Mouse (Mus musculus): ENCODE measurements around the gene Hoxc9. TPM values are rescaled to one million over a fixed set of nuclear protein-coding genes. Genes with fewer than 3 reads are reported as not detected.

Gene Hoxc9
- polyA plus RNA-seq, 1 experiment = not detected

- no peak overlapping the region for H3K27ac ChIP-seq (ENCODE audit: insufficient read depth, low read depth, low read length)
- H3K4me3 ChIP-seq (ENCODE audit: insufficient read depth, low read length) = no peak overlapping the region
- TF ChIP-seq CTCF (IDR thresholded peaks at IDR 0.05; ENCODE audit: low read depth, low read length) (no peak), POLR2A (IDR thresholded peaks at IDR 0.05; ENCODE audit: borderline replicate concordance, low read depth, low read length) (no peak)
- no peaks in the 10 kb centered on the region for H3K4me1 ChIP-seq (ENCODE audit: control insufficient read depth, insufficient read depth, low read length)
Measured at GRCm38 (mm10) chr15:102996548-102996947, 20.3 kb downstream of the Hoxc9 start.

- no peak overlapping the region for H3K27ac ChIP-seq (ENCODE audit: insufficient read depth, low read depth, low read length)
- H3K4me3 ChIP-seq (ENCODE audit: insufficient read depth, low read length) = no peak overlapping the region
- no peak for TF ChIP-seq CTCF (IDR thresholded peaks at IDR 0.05; ENCODE audit: low read depth, low read length)
- no peak for TF ChIP-seq POLR2A (IDR thresholded peaks at IDR 0.05; ENCODE audit: borderline replicate concordance, low read depth, low read length)
- no peaks in the 10 kb centered on the region for H3K4me1 ChIP-seq (ENCODE audit: control insufficient read depth, insufficient read depth, low read length)
Measured at GRCm38 (mm10) chr15:102997431-102997830, 21.2 kb downstream of the Hoxc9 start.

GRCm38 (mm10) chr15:102997939-102998355, 21.7 kb downstream of the Hoxc9 start, which contains the start of gene Hoxc6:
Hoxc6 (plus strand) TSS chr15:102998257.
- H3K4me3 ChIP-seq (ENCODE audit: insufficient read depth, low read length) = peak within 1 kb of the TSS; percentile 46
- no peak within 1 kb of the TSS for H3K27ac ChIP-seq (ENCODE audit: insufficient read depth, low read depth, low read length)
- H3K4me1 ChIP-seq (ENCODE audit: control insufficient read depth, insufficient read depth, low read length) = no peaks in the 10 kb centered on the region
- no peak for TF ChIP-seq POLR2A (IDR thresholded peaks at IDR 0.05; ENCODE audit: borderline replicate concordance, low read depth, low read length)
- no peak for TF ChIP-seq CTCF (IDR thresholded peaks at IDR 0.05; ENCODE audit: low read depth, low read length)

- Histone ChIP-seq H3K4me3 (ENCODE audit: insufficient read depth, low read length) (peak overlapping the region; percentile 46; the same call in 1 of the 2 replicates), H3K27ac (ENCODE audit: insufficient read depth, low read depth, low read length) (no peak overlapping the region), H3K4me1 (ENCODE audit: control insufficient read depth, insufficient read depth, low read length) (no peaks in the 10 kb centered on the region)
- TF ChIP-seq CTCF (IDR thresholded peaks at IDR 0.05; ENCODE audit: low read depth, low read length) (no peak), POLR2A (IDR thresholded peaks at IDR 0.05; ENCODE audit: borderline replicate concordance, low read depth, low read length) (no peak)
Measured at GRCm38 (mm10) chr15:102998608-102999182, 22.5 kb downstream of the Hoxc9 start.

GRCm38 (mm10) chr15:102999183-102999831, 23.1 kb downstream of the Hoxc9 start:
- H3K27ac ChIP-seq (ENCODE audit: insufficient read depth, low read depth, low read length) = no peak overlapping the region
- peak overlapping the region; percentile 46 for H3K4me3 ChIP-seq (ENCODE audit: insufficient read depth, low read length)
- TF ChIP-seq CTCF (IDR thresholded peaks at IDR 0.05; ENCODE audit: low read depth, low read length) (no peak), POLR2A (IDR thresholded peaks at IDR 0.05; ENCODE audit: borderline replicate concordance, low read depth, low read length) (no peak)

GRCm38 (mm10) chr15:102999955-103000354, 23.7 kb downstream of the Hoxc9 start:
- Histone ChIP-seq H3K4me3 (ENCODE audit: insufficient read depth, low read length) (no peak overlapping the region), H3K4me1 (ENCODE audit: control insufficient read depth, insufficient read depth, low read length) (no peaks in the 10 kb centered on the region), H3K27ac (ENCODE audit: insufficient read depth, low read depth, low read length) (no peak overlapping the region)
- no peak for TF ChIP-seq CTCF (IDR thresholded peaks at IDR 0.05; ENCODE audit: low read depth, low read length)
- TF ChIP-seq POLR2A (IDR thresholded peaks at IDR 0.05; ENCODE audit: borderline replicate concordance, low read depth, low read length) = no peak

More at GRCm38 (mm10) chr15:102999183-102999831, 23.1 kb downstream of the Hoxc9 start:
- no peaks in the 10 kb centered on the region for H3K4me1 ChIP-seq (ENCODE audit: control insufficient read depth, insufficient read depth, low read length)

- H3K4me1 ChIP-seq (ENCODE audit: control insufficient read depth, insufficient read depth, low read length) = no peaks in the 10 kb centered on the region
- no peak for TF ChIP-seq CTCF (IDR thresholded peaks at IDR 0.05; ENCODE audit: low read depth, low read length)
- TF ChIP-seq POLR2A (IDR thresholded peaks at IDR 0.05; ENCODE audit: borderline replicate concordance, low read depth, low read length) = no peak
- no peak overlapping the region for H3K4me3 ChIP-seq (ENCODE audit: insufficient read depth, low read length)
- H3K27ac ChIP-seq (ENCODE audit: insufficient read depth, low read depth, low read length) = no peak overlapping the region
Measured at GRCm38 (mm10) chr15:103000501-103000901, 24.3 kb downstream of the Hoxc9 start.

- TF ChIP-seq CTCF (IDR thresholded peaks at IDR 0.05; ENCODE audit: low read depth, low read length) (no peak), POLR2A (IDR thresholded peaks at IDR 0.05; ENCODE audit: borderline replicate concordance, low read depth, low read length) (no peak)
- Histone ChIP-seq H3K4me3 (ENCODE audit: insufficient read depth, low read length) (no peak overlapping the region), H3K4me1 (ENCODE audit: control insufficient read depth, insufficient read depth, low read length) (no peaks in the 10 kb centered on the region), H3K27ac (ENCODE audit: insufficient read depth, low read depth, low read length) (no peak overlapping the region)
Measured at GRCm38 (mm10) chr15:103001370-103001769, 25.1 kb downstream of the Hoxc9 start.

GRCm38 (mm10) chr15:103002156-103002555, 25.9 kb downstream of the Hoxc9 start:
- H3K4me3 ChIP-seq (ENCODE audit: insufficient read depth, low read length) = no peak overlapping the region
- TF ChIP-seq POLR2A (IDR thresholded peaks at IDR 0.05; ENCODE audit: borderline replicate concordance, low read depth, low read length) = no peak
- TF ChIP-seq CTCF (IDR thresholded peaks at IDR 0.05; ENCODE audit: low read depth, low read length) = no peak
- no peak overlapping the region for H3K27ac ChIP-seq (ENCODE audit: insufficient read depth, low read depth, low read length)
- no peaks in the 10 kb centered on the region for H3K4me1 ChIP-seq (ENCODE audit: control insufficient read depth, insufficient read depth, low read length)

- H3K4me3 ChIP-seq (ENCODE audit: insufficient read depth, low read length) = no peak overlapping the region
- no peaks in the 10 kb centered on the region for H3K4me1 ChIP-seq (ENCODE audit: control insufficient read depth, insufficient read depth, low read length)
- no peak overlapping the region for H3K27ac ChIP-seq (ENCODE audit: insufficient read depth, low read depth, low read length)
- no peak for TF ChIP-seq CTCF (IDR thresholded peaks at IDR 0.05; ENCODE audit: low read depth, low read length)
- TF ChIP-seq POLR2A (IDR thresholded peaks at IDR 0.05; ENCODE audit: borderline replicate concordance, low read depth, low read length) = no peak
Measured at GRCm38 (mm10) chr15:103002821-103003448, 26.7 kb downstream of the Hoxc9 start.

Measured in bone marrow macrophage, adult 2 months (primary cell).